Mouse (Mus musculus): ENCODE measurements around the gene Aspm.

Aspm gene

GRCm38 (mm10) chr1:139501258-139501752, 46.7 kb downstream of the Aspm start, which contains the start of gene F13b:
Gene F13b (plus strand): TSS chr1:139501702.
- DNase-seq (ENCODE audit: low read depth, low spot score): no peak

DNA sequence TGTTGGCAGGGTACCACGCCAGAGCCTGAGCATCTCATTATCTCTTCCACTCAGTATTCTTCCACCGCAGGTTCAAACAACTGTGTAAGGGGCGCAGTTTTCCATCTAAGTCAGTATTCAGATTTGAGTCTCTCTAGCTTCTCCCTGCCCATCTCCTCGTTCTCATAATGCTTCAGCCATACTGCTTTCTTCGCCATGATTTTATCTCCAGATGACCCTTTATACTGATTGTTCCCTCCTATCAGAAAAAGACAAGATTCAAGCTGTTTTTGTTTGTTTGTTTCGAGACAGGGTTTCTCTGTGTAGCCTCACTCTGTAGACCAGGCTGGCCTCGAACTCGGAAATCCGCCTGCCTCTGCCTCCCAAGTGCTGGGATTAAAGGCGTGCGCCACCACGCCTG, 60.0 kb downstream of the Aspm start:
- peak; percentile 25 for DNase-seq (ENCODE audit: low read depth, low spot score)

Measured in ZHBTc4 (cell line).